Mouse (Mus musculus) thymus, adult 2 months (tissue): ENCODE data around the gene Thegl.

Experiments used
- CTCF ChIP-seq: fragments of 200-500 bp; IDR thresholded peaks from 2 replicates; pipeline ENCODE4 v1.5.1; 2012; ENCODE audit warnings: mild to moderate bottlenecking, control low read depth, low read length, moderate library complexity, borderline replicate concordance; ENCODE audit not compliant: control insufficient read depth, poor library complexity, insufficient read depth; ENCODE audit errors: extremely low read depth
- POLR2A ChIP-seq: fragments of 200-500 bp; IDR thresholded peaks from 2 replicates; pipeline ENCODE4 v1.6.1; 2012; ENCODE audit warnings: mild to moderate bottlenecking, low read length, control low read depth, moderate library complexity; ENCODE audit not compliant: control insufficient read depth, poor library complexity, insufficient read depth; ENCODE audit errors: extremely low read depth

- no peak for TF ChIP-seq POLR2A
- no peak for TF ChIP-seq CTCF
Measured at GRCm38 (mm10) chr5:77087122-77087521, 71.3 kb downstream of the Thegl start.
